Mouse (Mus musculus): Measurements from ENCODE around the gene Stt3a.

Stt3a gene

DNA sequence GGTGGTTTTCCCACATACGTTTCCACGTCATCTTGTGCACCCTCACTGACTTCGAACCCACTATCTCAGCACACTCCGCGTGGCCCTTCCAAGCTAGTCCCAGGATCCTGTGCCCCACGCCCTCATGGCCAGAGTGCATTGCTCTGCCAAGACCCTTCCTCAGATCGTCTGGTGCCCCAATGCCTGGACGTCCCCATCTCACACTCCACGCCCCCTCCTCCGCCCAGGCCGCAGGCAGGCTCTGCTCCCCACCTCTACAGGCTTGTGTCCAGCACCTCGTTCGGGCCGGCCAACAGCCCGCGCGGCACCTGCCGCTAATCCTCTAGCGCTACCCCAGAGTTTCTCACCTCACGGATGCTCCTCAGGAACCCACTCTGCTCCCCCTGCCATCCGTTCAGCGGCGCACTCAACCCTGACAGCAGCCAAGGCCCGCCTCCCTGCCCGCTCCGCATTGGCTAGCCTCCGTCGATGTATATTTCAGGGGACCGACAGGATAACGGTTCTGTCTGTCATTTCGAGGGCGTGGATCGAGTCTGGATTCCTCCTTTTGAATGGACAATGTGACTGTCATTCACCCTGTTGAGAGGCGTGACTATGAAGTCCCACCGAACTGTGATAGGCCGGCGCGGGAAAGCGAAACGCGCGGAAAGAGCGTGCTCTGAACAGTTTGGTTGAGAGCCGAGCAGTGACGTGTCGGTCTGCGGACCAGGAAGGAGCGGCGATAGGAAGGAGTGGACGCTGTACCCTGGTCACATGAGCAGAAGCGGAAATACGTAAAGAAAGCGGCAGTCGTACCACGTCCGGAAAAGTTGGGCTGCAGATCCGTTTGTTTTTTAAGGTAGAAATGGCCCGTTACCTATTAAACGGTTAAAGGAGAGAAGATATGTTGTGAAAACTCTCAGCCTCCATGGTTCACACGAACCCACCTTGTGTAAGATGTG is at the start of gene Stt3a:
Gene Stt3a (minus strand): TSS at position 477 of the 941 bp plus-strand sequence.
- DNase-seq (ENCODE audit: low spot score in 2 of 2), result peak; percentile 96 to 97

DNA sequence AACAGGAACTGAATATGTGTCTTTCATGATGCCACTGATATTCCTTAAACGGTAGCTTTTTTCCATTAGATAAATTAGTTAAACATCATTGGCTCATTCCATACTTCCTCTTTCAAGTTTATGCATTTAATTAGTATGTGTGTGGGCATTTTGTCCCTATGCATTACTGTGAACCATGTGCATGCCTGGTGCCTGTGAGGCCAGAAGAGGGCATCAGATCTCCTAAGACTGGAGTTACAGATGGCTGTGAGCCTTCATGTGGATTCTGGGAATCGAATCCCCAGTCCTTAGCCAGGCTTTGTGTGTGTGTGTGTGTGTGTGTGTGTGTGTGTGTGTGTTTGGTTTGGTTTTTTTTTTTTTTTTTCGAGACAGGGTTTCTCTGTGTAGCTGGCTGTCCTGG is 47.0 kb upstream of the Stt3a start:
- no peak for DNase-seq (ENCODE audit: low spot score in 2 of 2)

DNA sequence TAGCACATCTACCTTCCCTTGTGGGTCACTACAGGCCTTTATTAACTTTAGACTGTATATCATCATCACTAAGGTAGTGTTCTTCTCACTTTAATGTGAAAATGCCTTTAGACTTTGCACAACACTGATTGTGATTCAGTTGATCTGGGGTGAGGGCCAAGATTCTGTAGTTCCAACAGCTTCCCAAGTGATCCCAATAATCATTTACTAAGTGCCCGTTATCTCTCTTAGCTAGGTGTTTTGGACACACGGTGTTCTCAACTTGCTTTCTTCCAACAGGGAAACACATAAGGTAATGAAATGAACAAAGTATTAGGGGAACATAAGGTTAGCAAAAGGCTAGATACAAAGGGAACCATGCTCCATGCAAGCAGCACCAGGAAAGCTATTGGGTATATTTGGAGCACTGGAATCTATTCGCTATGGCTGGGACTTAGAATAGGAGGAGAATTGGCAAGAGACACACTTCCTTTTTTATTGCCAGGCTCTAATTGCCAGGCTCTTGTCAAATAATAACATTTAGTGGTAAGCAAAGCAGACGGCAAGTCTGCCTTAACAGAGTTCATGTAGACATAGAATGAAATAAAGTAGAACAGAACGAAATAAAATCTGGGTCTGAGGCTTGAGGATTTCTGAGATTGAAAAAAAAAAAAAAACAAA is 40.8 kb upstream of the Stt3a start:
- no peak for DNase-seq (ENCODE audit: low spot score in 2 of 2)

DNA sequence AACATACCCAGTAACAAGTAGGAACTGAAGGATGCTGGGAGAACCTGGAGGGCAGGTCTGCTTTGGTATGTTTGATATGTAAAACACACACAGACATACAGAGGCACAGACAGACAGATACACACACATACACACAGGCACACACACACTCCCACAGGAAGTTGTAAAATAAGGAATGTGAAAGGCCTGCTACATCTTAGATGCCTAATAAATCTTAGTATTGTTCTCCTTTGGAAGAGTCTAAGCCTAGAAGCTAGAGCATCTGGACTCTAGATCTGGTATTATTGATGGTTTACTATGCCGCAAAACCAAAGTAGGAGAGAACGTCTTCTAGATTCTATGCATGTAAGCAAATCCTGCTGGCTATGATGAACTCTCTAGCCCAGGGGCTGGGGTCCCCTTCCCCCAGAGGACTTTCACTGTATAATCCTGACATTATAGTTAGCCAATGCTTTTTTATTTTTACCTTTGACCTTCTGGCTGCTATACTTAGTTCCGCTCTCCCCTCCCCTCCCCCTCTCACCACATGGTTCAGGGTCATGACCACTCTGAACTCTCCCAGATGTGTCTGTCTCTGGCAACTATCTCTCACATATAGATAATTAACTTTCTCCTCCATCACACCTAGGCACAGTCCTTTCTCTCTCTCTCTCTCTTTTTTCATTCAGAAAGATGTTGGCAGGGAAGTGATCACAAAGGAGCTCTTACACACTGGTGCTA is 37.9 kb upstream of the Stt3a start:
- DNase-seq (ENCODE audit: low spot score in 2 of 2), result no peak

DNA sequence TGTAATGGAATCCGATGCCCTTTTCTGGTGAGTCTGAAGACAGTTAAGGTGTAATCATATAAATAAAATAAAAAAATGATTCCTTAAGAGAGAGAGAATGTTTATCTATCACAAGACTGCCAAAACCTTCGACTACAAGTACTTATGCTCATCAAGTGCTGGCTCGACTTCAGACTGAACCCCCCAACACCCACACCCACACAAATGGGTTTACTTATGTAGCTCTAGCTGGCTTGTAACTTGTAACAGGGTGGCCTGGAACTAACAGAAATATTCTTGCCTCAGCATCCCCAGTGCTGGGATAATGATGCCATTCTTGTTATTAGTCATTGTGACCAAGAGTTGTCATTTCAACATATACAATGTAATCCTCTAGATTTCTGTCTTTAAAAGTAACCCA is 36.4 kb upstream of the Stt3a start:
- no peak for DNase-seq (ENCODE audit: low spot score in 2 of 2)

DNA sequence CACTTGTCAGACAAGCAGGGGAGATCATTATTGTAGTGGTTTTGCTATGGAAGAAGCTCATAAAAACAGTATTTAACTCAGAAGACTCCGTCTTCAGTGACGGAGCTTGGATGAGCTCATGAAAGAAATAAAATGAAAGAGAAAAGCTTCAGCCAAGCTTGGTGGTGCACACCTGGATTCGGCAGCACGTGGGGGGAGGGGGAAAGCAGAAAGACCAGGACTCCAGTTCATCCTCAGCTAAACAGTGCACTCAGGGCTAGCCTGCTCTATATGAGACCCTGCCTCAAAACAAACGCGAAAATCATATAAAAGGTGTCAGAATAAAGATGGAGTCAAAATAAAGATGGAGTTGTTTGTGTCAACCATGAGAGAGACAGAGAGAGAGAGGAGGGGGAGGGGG is 35.9 kb upstream of the Stt3a start:
- no peak for DNase-seq (ENCODE audit: low spot score in 2 of 2)

DNA sequence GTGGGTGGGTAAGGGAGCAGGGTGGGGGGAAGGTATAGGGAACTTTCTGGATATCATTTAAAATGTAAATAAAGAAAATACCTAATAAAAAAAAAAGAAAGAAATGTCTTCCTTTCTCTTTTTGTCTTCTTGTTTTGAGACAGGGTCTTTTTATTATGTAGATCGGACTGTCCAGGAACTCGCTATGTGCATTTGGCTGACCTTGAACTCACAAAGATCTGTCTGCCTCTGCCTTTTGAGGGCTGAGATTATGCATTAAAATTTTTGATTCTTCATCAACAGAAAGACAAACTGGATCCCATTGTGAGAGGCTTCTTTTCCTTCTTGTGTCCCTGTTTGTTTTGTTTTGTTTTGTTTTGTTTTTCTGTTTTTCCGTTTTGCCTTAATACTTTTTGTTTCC is 35.5 kb upstream of the Stt3a start:
- no peak for DNase-seq (ENCODE audit: low spot score in 2 of 2)

DNA sequence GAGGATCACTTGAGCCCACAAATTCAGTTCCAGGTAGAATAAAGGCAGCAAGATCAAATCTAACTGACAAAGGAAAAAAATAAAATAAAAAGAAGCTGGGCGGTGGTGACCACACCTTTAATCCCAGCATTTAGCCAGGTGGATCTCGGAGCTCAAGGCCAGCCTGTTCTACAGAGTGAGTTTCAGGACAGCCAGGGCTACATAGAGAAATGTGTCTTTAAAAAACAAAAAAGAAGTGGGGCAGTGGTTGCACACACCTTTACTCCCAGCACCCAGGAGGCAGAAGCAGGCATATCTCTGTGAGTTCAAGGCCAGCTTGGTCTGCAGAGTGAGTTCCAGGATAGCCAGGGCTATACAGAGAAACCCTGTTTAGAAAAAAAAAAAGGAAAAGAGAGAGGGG is 34.5 kb upstream of the Stt3a start:
- no peak for DNase-seq (ENCODE audit: low spot score in 2 of 2)

DNA sequence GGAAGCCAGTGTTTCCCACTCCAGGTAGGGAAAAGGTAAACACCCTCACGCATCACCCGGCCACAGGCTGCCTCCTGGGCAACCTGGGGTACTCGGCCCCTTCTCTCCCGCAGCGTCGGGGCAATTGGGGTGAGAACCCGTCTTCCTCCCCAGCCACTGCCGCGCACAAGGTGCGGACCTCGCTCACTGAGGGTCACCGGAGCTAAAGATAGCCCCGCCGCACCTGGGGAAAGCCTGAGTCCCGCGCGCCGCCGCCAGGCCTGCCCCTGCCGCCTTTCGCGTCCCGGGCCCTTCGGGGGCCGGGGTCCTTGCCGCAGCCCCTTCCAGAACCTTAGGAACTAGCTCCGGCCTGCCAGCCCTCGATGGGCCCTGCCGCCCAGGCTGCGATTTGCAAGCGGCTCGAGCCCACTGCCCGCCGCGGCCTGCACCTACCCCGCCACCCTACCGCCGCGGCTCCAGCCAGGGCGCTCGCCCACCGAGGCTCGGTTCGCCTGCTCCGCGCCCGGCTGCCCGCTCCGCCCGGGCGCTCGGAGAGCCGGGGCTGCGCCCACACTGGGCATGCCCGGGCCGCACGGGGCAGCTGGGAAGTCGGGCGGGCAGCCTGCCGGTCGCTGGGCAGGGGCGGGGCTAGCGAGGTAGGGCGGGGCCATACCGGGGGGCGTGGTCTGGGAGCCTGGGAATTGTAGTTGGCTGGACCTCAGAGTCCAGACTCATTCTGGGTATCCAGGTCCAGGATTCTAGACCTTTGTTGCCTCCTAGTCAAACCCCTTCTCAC is 29.5 kb upstream of the Stt3a start, which contains the start of gene Ei24:
Gene Ei24 (minus strand): TSS at position 613 of the 775 bp plus-strand sequence.
- DNase-seq (ENCODE audit: low spot score in 2 of 2), result peak; percentile 77 to 87

DNA sequence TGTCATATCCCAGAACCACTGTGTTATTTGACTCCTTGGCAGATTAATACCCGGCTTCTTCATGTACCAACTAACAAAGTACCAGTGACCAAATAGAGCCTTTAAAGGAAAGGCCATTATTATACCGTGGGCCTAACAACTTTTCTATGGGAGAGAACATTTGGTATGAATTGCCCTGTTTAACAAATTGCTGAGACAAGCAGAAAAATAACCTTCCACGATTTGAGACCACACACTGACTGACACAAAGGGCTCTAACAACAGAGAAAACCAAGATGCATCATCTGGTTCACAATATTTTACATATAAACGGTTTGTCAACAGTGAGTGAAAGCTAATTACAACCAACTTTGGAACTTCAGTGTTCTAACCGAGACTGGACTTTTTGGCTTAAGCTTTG is 28.7 kb upstream of the Stt3a start:
- no peak for DNase-seq (ENCODE audit: low spot score in 2 of 2)

DNA sequence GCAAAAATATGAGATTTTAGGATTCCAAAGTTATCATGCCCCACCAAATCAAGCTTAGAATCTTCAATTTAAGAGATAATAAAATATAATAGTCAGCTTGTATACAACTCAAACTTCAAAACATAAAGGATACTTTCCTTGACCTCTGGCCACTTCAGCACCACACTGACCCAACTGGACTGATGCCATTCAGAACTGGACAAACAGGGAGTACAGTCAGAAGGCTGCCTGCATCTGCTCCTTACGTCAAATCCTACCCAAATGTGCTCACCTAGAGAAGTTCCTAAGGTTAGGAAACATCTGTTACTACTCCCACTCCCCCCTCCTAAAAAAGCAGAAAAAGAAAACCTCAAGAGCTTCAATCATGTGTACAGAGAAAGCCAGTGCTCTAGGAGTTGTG is 28.1 kb upstream of the Stt3a start:
- no peak for DNase-seq (ENCODE audit: low spot score in 2 of 2)

DNA sequence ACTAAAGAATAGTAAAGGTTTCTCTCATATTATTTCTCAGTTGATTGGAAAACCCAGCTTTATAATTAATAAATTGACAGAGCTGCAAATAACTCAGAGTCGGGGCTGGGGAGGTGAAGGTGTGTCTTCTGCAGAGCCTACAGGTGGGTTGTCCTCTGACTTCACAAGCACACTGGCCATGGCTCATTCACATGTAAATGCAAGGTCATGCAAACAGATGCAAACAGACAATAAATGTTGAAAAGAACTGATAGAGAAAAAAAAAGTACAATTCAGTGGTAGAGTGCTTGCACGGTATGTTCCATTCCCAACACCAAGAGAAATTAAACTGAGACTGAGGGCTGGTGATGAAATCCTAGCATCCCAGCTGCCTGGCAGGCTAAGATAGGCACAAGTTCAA is 27.0 kb upstream of the Stt3a start:
- DNase-seq (ENCODE audit: low spot score in 2 of 2), result no peak

DNA sequence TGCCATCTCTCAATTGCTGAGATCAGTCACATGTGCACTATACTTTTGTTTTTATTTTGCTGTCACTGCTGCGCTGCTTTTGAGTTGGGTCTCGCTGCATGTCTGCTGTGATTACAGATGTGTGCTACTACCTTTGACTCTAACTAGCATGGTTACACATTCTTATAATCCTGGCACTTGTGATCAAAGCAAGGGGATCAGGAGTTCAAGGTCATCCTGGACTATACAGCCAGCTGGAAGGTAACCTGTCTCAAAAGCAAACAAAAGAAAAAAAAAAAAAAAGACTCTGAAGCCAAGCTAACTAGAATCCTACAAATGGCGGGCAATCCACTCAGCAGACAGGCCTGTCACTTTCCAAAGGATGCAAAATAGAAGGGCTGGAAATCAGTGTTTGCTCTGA is 24.7 kb upstream of the Stt3a start:
- no peak for DNase-seq (ENCODE audit: low spot score in 2 of 2)

DNA sequence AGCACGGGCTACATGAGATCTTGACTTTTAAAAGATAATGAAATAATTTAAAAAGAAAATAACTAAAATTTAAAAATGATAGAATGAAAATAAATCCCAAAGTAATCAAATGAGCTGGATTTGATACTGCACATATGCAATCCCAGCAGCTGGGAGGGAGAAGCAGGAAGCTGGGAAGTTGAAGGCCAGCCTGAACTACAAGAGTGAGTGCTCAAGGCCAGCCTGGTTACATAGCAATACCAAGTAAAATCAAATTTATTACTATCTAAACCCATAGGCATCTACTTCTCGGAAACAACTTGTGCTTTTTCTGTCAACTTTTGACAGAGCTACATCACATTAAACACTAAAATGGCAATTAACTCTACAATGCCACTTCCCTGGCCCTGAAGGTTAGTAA is 16.4 kb upstream of the Stt3a start:
- DNase-seq (ENCODE audit: low spot score in 2 of 2), result no peak

DNA sequence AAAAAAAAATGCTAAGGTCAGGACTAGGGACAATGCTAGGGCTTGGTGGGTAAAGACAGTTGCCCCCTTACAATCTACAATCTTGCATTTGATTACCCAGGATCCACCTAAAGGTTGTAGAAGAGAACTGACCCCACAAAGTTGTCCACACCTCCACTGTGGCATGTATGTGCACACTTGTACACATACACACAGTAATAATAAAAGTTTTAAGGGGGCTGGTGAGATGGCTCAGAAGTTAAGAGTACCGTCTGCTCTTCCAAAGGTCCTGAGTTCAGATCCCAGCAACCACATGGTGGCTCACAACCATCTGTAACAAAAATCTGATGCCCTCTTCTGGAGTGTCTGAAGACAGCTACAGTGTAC is 1.6 kb upstream of the Stt3a start:
- no peak for DNase-seq (ENCODE audit: low spot score in 2 of 2)

DNA sequence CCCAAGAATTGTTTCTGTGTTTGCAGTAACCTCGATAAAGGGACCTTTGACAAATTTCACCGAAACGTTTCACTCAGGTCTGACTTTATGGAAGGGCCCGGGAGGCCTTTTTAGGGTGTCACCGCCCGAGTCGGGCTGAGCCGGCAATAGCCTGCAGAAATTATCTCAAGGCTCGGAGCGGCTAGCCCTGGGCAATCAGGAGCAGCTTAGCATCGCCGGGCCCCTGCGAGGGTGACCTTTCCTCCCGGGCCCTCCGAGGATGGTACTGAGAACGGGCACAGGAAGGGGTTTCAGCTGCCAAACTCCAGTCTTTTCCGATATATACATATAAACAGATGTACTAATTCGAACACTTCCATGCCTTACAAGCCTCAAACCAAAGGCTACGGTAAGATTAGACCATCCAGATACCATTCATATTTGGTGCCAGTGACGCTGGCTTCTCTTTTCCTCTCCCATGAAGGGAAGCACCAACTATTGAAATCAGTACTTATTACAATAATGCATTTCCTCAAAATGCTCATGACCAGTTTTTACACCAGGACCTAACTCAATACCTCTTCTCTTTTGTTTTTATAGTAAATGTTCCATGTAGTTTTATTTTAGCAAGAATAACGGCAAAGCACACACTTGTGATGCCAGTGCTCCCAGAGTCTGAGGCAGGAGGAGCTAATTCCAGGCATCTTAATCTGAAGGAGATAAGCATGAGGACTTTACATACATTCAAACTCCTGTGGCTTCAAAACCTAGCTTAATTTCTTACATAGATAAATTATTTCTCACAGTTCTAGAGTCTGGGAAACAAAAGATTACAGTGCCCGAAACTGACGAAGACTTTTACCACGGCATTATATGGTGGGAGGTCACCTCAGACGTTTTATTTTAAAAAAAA is 923 bp upstream of the Stt3a start:
- DNase-seq (ENCODE audit: low spot score in 2 of 2), result peak; percentile 42 to 46

DNA sequence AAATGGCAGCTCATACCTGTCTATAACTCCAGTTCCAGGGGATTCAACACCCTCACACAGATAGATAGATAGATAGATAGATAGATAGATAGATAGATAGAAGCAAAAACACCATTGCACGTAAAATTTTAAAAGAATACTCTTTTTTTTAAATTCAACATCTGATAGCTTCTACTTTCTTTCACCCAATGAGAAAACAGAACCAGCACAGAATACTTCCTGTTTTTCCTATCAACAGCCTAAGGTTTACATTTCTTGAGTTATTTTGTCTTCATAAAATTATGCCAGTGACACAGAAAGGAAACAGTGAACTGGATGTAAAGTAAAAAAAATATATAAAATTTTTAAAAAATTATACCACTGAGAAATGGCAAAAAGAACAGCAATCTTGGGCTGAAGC is 3.1 kb downstream of the Stt3a start:
- DNase-seq (ENCODE audit: low spot score in 2 of 2), result no peak

DNA sequence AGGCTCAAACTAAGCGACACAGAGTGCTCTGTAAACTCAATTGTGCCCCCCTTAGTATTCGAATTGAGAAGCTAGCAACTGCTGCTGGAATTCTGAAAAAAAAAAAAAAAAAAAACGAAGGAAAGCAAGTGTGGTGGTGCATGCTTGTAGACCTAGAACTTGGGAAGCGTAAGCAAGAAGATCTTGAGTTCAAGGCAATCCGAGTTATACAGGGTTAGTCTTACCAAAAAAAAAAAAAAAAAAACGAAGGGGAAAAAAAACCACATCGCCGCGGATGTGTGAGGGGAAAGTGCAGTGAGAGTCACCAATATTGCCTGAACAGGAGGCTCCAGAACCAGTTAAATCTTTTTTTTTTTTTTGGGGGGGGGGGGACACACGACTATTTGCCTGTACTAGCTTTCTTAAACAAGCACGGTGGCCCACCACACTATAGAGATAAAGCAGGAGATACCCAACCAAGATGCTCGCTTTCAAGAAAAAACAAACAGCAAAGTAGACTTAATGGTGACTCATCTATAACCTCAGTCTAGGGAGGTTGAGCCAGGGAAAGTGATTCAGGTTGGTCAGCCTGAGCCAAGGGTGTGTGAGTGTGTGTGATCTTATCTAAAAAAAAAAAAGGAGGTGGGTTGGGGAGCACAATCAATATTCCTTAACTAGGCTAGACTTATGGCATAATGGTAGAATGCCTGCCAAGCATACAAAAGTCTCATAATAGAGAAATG is 40.3 kb downstream of the Stt3a start, which contains the start of gene Chek1:
Gene Chek1 (minus strand): TSS at position 32 of the 722 bp plus-strand sequence.
- no peak for DNase-seq (ENCODE audit: low spot score in 2 of 2)

DNA sequence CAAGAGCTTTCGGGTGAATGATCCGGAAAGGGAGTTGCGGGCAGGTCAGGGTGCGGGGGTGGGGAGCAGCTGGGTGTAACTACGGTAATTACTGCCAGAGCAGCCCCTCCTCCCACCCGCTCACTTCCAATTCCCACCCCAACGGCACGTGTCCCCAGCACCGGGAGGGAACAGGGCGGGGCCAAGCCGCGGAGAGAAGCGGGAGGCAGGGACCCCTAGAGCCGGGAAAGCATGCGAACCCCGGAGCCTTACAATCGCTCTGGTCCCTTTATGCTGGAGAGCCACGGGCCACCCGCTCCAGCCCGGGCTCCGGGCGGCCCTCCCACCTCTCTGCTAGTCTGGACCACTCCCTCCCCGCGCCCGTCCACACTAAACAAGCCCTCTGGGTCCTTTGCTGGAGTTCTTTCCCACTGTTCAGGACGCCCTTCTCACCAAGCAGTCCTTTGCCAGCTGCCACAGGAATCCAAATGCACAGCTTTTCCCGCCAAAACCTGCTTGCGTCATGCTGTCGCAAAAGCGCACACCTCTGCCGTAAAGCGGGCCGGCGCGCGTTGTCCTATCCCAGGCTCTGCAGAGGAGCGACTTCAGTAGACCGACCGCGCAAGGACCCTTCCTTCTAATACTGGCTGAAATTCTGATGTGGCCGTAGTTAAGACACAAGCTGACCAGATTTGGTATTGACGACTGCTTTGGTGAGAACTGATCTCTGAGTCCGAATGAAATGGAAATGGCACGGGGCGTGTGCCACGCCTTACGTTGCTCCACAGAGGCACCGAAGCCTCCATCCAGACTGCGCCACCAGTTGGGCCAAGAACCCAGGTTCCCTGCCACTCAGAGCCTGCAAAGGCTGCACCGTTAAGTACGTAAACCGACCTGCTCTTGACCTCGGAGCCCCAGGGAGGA is 41.1 kb downstream of the Stt3a start:
- peak; percentile 87 for DNase-seq (ENCODE audit: low spot score in 2 of 2)

Data from frontal cortex, postnatal 25 days (tissue).